Mouse (Mus musculus): ENCODE measurements around the gene Per1. TPM values are rescaled to one million over a fixed set of nuclear protein-coding genes. Genes with fewer than 3 reads are reported as not detected.

Gene Per1
- total and polyA plus RNA-seq, 3 experiments = 8.9 to 55.5 (median 40.6) TPM

DNA sequence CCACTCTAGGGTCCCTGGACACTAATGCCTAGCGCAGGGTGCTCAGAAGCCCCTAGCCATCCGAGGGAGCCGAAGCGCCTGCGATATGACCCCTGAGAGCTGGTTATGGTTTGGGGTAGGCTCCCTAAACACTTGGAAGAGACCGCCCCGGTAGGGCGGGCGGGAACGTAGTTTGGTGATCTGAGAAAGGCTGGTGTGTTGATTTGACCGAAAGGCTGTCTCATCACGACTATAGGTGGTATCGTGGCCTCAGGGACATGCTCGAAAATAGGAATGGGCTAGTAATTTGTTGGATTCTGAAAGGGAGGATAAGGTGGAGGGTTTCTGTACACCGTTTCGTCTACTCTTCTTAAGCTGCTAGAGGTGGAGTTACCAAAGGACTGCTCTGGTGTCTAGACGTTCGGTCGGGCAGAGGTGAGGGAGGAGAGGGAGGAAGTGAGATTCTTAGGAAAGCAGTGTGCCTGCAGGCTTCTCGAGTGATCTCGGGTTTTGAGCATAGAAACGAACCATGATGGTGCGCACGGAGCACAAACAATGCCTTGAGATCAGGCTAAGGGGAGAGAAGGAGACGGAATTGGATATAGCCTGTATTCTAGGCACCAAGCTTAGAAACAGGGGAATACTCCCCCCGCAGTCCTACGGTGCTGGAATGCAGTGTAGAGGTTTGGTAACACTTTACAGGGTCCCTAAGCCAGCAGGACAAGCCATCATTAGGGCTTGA is 654 bp downstream of the Per1 start:
- no peaks in the 10 kb centered on the region for H3K9me3 ChIP-seq (replicated peaks)
- DNase-seq (ENCODE audit: low spot score) (no peak), ATAC-seq (ENCODE audit: extremely low read depth, insufficient number of reproducible peaks, low FRiP score, poor library complexity, severe bottlenecking) (no peak)
- H3K27me3 ChIP-seq (ENCODE audit: insufficient read depth, low read length) = no peaks in the 10 kb centered on the region
- peak overlapping the region; percentile 72 for H3K4me3 ChIP-seq (ENCODE audit: low read depth, low read length)
- H3K4me1 ChIP-seq (ENCODE audit: insufficient read depth, low read depth, low read length) = peaks cover 83% of the 10 kb centered on the region
- TF ChIP-seq GATA2 (IDR thresholded peaks at IDR 0.05; ENCODE audit: borderline replicate concordance, low read depth, low read length) = no peak
- TF ChIP-seq POLR2AphosphoS5 (IDR thresholded peaks at IDR 0.05; ENCODE audit: insufficient replicate concordance, low read depth, low read length) = no peak
- TF ChIP-seq TAL1 (conservative IDR thresholded peaks at IDR 0.05; ENCODE audit: low read depth, low read length) = no peak
- no peak for TF ChIP-seq GATA1 (IDR thresholded peaks at IDR 0.05; ENCODE audit: borderline replicate concordance, low read length)
- TF ChIP-seq CTCF (IDR thresholded peaks at IDR 0.05; ENCODE audit: low read depth, low read length) = no peak
- H3K36me3 ChIP-seq (replicated peaks) = peaks cover 34% of the 10 kb centered on the region

DNA sequence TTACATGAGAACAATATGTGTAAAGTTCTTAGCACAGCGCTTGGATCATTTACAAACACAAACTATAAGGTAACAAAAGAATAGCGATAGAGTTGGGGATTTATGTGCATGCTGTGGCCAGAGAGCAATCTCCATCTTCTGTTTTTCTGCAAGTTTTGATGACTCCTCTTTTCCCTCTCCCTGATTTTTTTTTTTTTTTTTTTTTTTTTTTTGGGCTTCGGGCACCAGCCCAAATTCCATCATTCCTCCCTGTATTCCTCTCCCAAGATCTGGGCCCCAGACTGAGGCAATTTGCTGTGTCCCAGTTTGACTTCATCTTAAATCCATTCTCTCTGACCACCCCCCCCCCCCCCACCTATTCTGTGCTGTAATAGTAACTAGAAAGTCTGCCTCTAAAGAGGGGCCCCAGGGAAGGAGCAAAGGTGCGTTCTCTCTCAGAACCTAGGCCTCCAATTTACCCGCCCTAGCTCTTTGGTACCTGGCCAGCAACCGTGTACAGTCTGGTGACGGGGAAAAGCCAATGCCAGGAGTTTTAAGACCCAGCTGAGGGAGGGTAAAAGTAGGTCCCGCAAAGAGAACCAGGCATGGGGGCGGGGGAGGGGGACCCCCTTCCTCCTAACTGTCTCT is 1.5 kb downstream of the Per1 start:
- no peak for TF ChIP-seq GATA2 (IDR thresholded peaks at IDR 0.05; ENCODE audit: borderline replicate concordance, low read depth, low read length)
- TF ChIP-seq POLR2AphosphoS5 (IDR thresholded peaks at IDR 0.05; ENCODE audit: insufficient replicate concordance, low read depth, low read length) = no peak
- TF ChIP-seq CTCF (IDR thresholded peaks at IDR 0.05; ENCODE audit: low read depth, low read length) = no peak
- no peak for TF ChIP-seq GATA1 (IDR thresholded peaks at IDR 0.05; ENCODE audit: borderline replicate concordance, low read length)
- no peak for TF ChIP-seq TAL1 (conservative IDR thresholded peaks at IDR 0.05; ENCODE audit: low read depth, low read length)
- no peaks in the 10 kb centered on the region for H3K9me3 ChIP-seq (replicated peaks)

GRCm38 (mm10) chr11:69096987-69097900 is 2.2 kb downstream of the Per1 start:
- ATAC-seq (ENCODE audit: extremely low read depth, insufficient number of reproducible peaks, low FRiP score, poor library complexity, severe bottlenecking) = peak; percentile 37

More for the DNA sequence above, 1.5 kb downstream of the Per1 start:
- H3K4me3 ChIP-seq (ENCODE audit: low read depth, low read length) = peak overlapping the region; percentile 72
- H3K36me3 ChIP-seq (replicated peaks) = peaks cover 34% of the 10 kb centered on the region
- no peak for ATAC-seq (ENCODE audit: extremely low read depth, insufficient number of reproducible peaks, low FRiP score, poor library complexity, severe bottlenecking)
- H3K27me3 ChIP-seq (ENCODE audit: insufficient read depth, low read length) = no peaks in the 10 kb centered on the region
- DNase-seq (ENCODE audit: low spot score) = no peak
- peaks cover 83% of the 10 kb centered on the region for H3K4me1 ChIP-seq (ENCODE audit: insufficient read depth, low read depth, low read length)

DNA sequence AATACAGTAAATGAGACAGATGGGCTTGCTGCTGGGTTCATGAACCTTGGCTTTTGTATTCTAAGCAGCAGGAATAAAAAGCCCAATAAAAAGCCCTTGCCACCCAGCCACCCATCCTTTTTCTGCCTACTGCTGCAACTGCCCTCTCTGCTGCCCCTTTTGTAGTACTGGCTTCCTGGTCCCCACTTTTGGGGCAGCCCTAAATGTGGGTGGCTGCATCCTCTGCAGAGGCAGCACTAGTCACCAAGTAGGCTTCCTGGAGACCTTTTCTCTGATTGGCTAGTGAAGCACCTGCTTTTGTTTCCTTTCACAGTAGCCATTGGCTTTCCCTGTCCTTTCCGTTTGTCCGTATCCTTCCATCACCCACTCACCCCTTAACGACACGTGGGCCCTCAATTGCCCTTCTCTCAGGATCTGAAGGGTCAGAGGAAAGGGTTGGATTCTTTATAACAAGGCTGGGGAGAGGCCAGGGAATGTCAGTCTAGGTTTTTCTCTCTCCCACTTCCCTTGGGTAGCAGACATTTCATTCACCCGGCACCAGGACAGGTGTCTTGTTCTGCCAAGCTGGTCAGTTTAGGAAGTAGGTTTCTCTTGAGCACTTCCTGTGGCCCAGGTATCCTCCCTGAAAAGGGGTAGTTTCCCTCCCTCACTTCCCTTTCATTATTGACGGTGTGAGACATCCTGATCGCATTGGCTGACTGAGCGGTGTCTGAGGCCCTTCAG is 3.2 kb downstream of the Per1 start:
- H3K36me3 ChIP-seq (replicated peaks) = peaks cover 35% of the 10 kb centered on the region
- TF ChIP-seq CTCF (IDR thresholded peaks at IDR 0.05; ENCODE audit: low read depth, low read length) = no peak
- H3K4me3 ChIP-seq (ENCODE audit: low read depth, low read length) = peak overlapping the region; percentile 73
- DNase-seq (ENCODE audit: low spot score) (no peak), ATAC-seq (ENCODE audit: extremely low read depth, insufficient number of reproducible peaks, low FRiP score, poor library complexity, severe bottlenecking) (no peak)
- peaks cover 70% of the 10 kb centered on the region for H3K4me1 ChIP-seq (ENCODE audit: insufficient read depth, low read depth, low read length)
- no peaks in the 10 kb centered on the region for H3K27me3 ChIP-seq (ENCODE audit: insufficient read depth, low read length)
- H3K9me3 ChIP-seq (replicated peaks) = no peaks in the 10 kb centered on the region

More at GRCm38 (mm10) chr11:69096987-69097900, 2.2 kb downstream of the Per1 start:
- Histone ChIP-seq H3K36me3 (replicated peaks) (peaks cover 34% of the 10 kb centered on the region), H3K9me3 (replicated peaks) (no peaks in the 10 kb centered on the region), H3K4me3 (ENCODE audit: low read depth, low read length) (peak overlapping the region; percentile 72), H3K4me1 (ENCODE audit: insufficient read depth, low read depth, low read length) (peaks cover 77% of the 10 kb centered on the region), H3K27me3 (ENCODE audit: insufficient read depth, low read length) (no peaks in the 10 kb centered on the region)
- no peak for TF ChIP-seq TAL1 (conservative IDR thresholded peaks at IDR 0.05; ENCODE audit: low read depth, low read length)
- no peak for TF ChIP-seq GATA2 (IDR thresholded peaks at IDR 0.05; ENCODE audit: borderline replicate concordance, low read depth, low read length)
- TF ChIP-seq POLR2AphosphoS5 (IDR thresholded peaks at IDR 0.05; ENCODE audit: insufficient replicate concordance, low read depth, low read length) = no peak
- TF ChIP-seq CTCF (IDR thresholded peaks at IDR 0.05; ENCODE audit: low read depth, low read length) = no peak
- TF ChIP-seq GATA1 (IDR thresholded peaks at IDR 0.05; ENCODE audit: borderline replicate concordance, low read length) = no peak
- DNase-seq (ENCODE audit: low spot score) = peak; percentile 87

- Histone ChIP-seq H3K36me3 (replicated peaks) (peaks cover 41% of the 10 kb centered on the region), H3K4me1 (ENCODE audit: insufficient read depth, low read depth, low read length) (peaks cover 70% of the 10 kb centered on the region), H3K4me3 (ENCODE audit: low read depth, low read length) (peak overlapping the region; percentile 73), H3K9me3 (replicated peaks) (no peaks in the 10 kb centered on the region), H3K27me3 (ENCODE audit: insufficient read depth, low read length) (no peaks in the 10 kb centered on the region)
- DNase-seq (ENCODE audit: low spot score) (peak; percentile 98), ATAC-seq (ENCODE audit: extremely low read depth, insufficient number of reproducible peaks, low FRiP score, poor library complexity, severe bottlenecking) (peak; percentile 51)
- no peak for TF ChIP-seq POLR2AphosphoS5 (IDR thresholded peaks at IDR 0.05; ENCODE audit: insufficient replicate concordance, low read depth, low read length)
- TF ChIP-seq TAL1 (conservative IDR thresholded peaks at IDR 0.05; ENCODE audit: low read depth, low read length) = no peak
- TF ChIP-seq CTCF (IDR thresholded peaks at IDR 0.05; ENCODE audit: low read depth, low read length) = no peak
- no peak for TF ChIP-seq GATA1 (IDR thresholded peaks at IDR 0.05; ENCODE audit: borderline replicate concordance, low read length)
- no peak for TF ChIP-seq GATA2 (IDR thresholded peaks at IDR 0.05; ENCODE audit: borderline replicate concordance, low read depth, low read length)
These were observed 3.7 kb downstream of the Per1 start for GRCm38 (mm10) chr11:69098762-69099091.
